Mouse (Mus musculus) liver, adult 2 months (tissue): ENCODE data around the gene Zfp39. TPM values are rescaled to one million over a fixed set of nuclear protein-coding genes. Genes with fewer than 3 reads are reported as not detected.

Experiments
- DNase-seq: peaks from one replicate; pipeline ENCODE4 v3.0.0-alpha.2; 2011; ENCODE audit warnings: low read depth, low spot score; ENCODE audit errors: extremely low read depth
- H3K27ac ChIP-seq: fragments of 200-500 bp; replicated peaks from 2 replicates; pipeline ENCODE4 v1.5.1; 2012; ENCODE audit warnings: low read depth, mild to moderate bottlenecking, control low read depth, inconsistent platforms, low read length; ENCODE audit not compliant: insufficient read depth
- H3K27me3 ChIP-seq: fragments of 200-500 bp; 2 replicates; pipeline ENCODE4 v1.6.1; 2012; ENCODE audit warnings: mild to moderate bottlenecking, moderate library complexity, low read length, inconsistent platforms; ENCODE audit not compliant: control insufficient read depth, insufficient read depth
- H3K36me3 ChIP-seq: fragments of 200-500 bp; 2 replicates; pipeline ENCODE4 v1.6.1; 2012; ENCODE audit warnings: low read length, inconsistent platforms; ENCODE audit not compliant: control insufficient read depth, insufficient read depth
- H3K4me1 ChIP-seq: fragments of 200-500 bp; 2 replicates; pipeline ENCODE4 v1.6.1; 2011; ENCODE audit warnings: low read length; ENCODE audit not compliant: control insufficient read depth, insufficient read depth
- H3K4me3 ChIP-seq: fragments of 200-500 bp; 2 replicates; pipeline ENCODE4 v1.5.1; 2011; ENCODE audit warnings: low read depth, mild to moderate bottlenecking, control low read depth, low read length, moderate library complexity; ENCODE audit not compliant: insufficient read depth
- H3K79me2 ChIP-seq: fragments of 200-500 bp; 2 replicates; pipeline ENCODE4 v1.6.1; 2012; ENCODE audit warnings: inconsistent platforms, mild to moderate bottlenecking, low read length, moderate library complexity; ENCODE audit not compliant: control insufficient read depth, insufficient read depth
- H3K9ac ChIP-seq: fragments of 200-500 bp; 2 replicates; pipeline ENCODE4 v1.6.1; 2012; ENCODE audit warnings: low read depth, mild to moderate bottlenecking, control low read depth, inconsistent platforms, low read length
- CTCF ChIP-seq: fragments of 200-500 bp; IDR thresholded peaks from 2 replicates; pipeline ENCODE4 v1.5.1; 2011; ENCODE audit warnings: low read depth, low read length, control low read depth
- POLR2A ChIP-seq: fragments of 200-500 bp; IDR thresholded peaks from 2 replicates; pipeline ENCODE4 v1.6.1; 2011; ENCODE audit warnings: low read length, control low read depth; ENCODE audit not compliant: insufficient read depth; ENCODE audit errors: extremely low read depth
- whole genome bisulfite sequencing: fragments of 180-500 bp; shearing (Covaris S2); methylation state at CpG from one replicate; pipeline ENCODE4 v1.1.7; 2018; 5-methylcytosine and 5-hydroxymethylcytosine counted together
- polyA plus RNA-seq: library from polyadenylated mRNA; depleted of rRNA; stranded (reverse); fragments of >200 nt; gene quantifications from 2 replicates; pipeline ENCODE4 v1.2.3, GENCODE M21; 2012
- total RNA-seq: library from RNA; depleted of rRNA; stranded (reverse); fragments of >200 nt; gene quantifications from 2 replicates; pipeline ENCODE4 v1.2.3, GENCODE M21; 2014

Gene Zfp39
- total and polyA plus RNA-seq, 2 experiments = 0.66 to 4.9 TPM

GRCm38 (mm10) chr11:58870961-58871360 lies 33.1 kb downstream of the Zfp39 start:
- TF ChIP-seq POLR2A (no peak), CTCF (no peak)
- WGBS = 34% methylated on average over 4 of the region's 4 CpGs
- DNase-seq = peak; percentile 80
- H3K36me3 ChIP-seq = no peaks in the 10 kb centered on the region; the same call in 1 of the 2 replicates
- no peak overlapping the region for H3K4me3 ChIP-seq
- H3K27me3 ChIP-seq = no peaks in the 10 kb centered on the region
- H3K4me1 ChIP-seq = peaks cover 6% of the 10 kb centered on the region; the same call in 1 of the 2 replicates
- no peak overlapping the region for H3K9ac ChIP-seq
- H3K27ac ChIP-seq = no peak overlapping the region
- no peaks in the 10 kb centered on the region for H3K79me2 ChIP-seq

GRCm38 (mm10) chr11:58867954-58868330 lies 36.1 kb downstream of the Zfp39 start:
- no peak overlapping the region for H3K9ac ChIP-seq
- H3K27me3 ChIP-seq = no peaks in the 10 kb centered on the region
- peaks cover 6% of the 10 kb centered on the region; the same call in 1 of the 2 replicates for H3K4me1 ChIP-seq
- H3K27ac ChIP-seq = no peak overlapping the region
- H3K36me3 ChIP-seq = no peaks in the 10 kb centered on the region
- no peaks in the 10 kb centered on the region for H3K79me2 ChIP-seq
- no peak overlapping the region; the same call in 1 of the 2 replicates for H3K4me3 ChIP-seq
- 93% methylated on average over 6 of the region's 6 CpGs for WGBS
- TF ChIP-seq POLR2A (no peak), CTCF (no peak)
- DNase-seq = no peak

- Histone ChIP-seq H3K36me3 (no peaks in the 10 kb centered on the region), H3K9ac (peak within 1 kb of the TSS; percentile 74), H3K4me3 (peak within 1 kb of the TSS; percentile 88), H3K79me2 (no peaks in the 10 kb centered on the region), H3K4me1 (peaks cover 6% of the 10 kb centered on the region; the same call in 1 of the 2 replicates), H3K27ac (peak within 1 kb of the TSS; percentile 25), H3K27me3 (no peaks in the 10 kb centered on the region)
- TF ChIP-seq POLR2A (peak; percentile 43), CTCF (peak; percentile 34)
- WGBS = 4% methylated on average over 37 of the region's 37 CpGs
- peak; percentile 80 for DNase-seq
Measured at GRCm38 (mm10) chr11:58867039-58867953, 36.7 kb downstream of the Zfp39 start, which contains the start of gene 2810021J22Rik. Gene 2810021J22Rik, plus strand, starts transcription at chr11:58867216.

- Histone ChIP-seq H3K27me3 (no peaks in the 10 kb centered on the region), H3K36me3 (peaks cover 42% of the 10 kb centered on the region), H3K4me1 (no peaks in the 10 kb centered on the region), H3K27ac (no peak overlapping the region), H3K4me3 (no peak overlapping the region), H3K79me2 (no peaks in the 10 kb centered on the region), H3K9ac (no peak overlapping the region)
- DNase-seq = no peak
- no peak for TF ChIP-seq CTCF
- no peak for TF ChIP-seq POLR2A
- 98% methylated on average over 8 of the region's 8 CpGs for WGBS
Measured at GRCm38 (mm10) chr11:58860744-58861143, 43.3 kb downstream of the Zfp39 start.

- H3K4me3 ChIP-seq = no peak overlapping the region
- H3K79me2 ChIP-seq = no peaks in the 10 kb centered on the region; the same call in 1 of the 2 replicates
- 71% methylated on average over 2 of the region's 2 CpGs for WGBS
- peaks cover 2% of the 10 kb centered on the region; the same call in 1 of the 2 replicates for H3K4me1 ChIP-seq
- no peak overlapping the region for H3K9ac ChIP-seq
- no peak overlapping the region for H3K27ac ChIP-seq
- TF ChIP-seq POLR2A (no peak), CTCF (no peak)
- H3K27me3 ChIP-seq = no peaks in the 10 kb centered on the region
- no peak for DNase-seq
- H3K36me3 ChIP-seq = peaks cover 16% of the 10 kb centered on the region
Measured at GRCm38 (mm10) chr11:58849731-58850130, 54.3 kb downstream of the Zfp39 start.
